Mouse (Mus musculus) mature B cell (primary cell): Measurements from ENCODE around the gene Wdr77.
"Not testable (repeated sequence)": the region's sequence is repeated elsewhere in the genome, so short reads cannot be mapped to it uniquely, and the experiment has no call there.

Source experiments
- in situ Hi-C: fragments of 300-500 bp; cut with MboI; formaldehyde crosslinking; loops from 2 replicates; pipeline ENCODE4 v1.14.3; 2019

Gene Wdr77

GRCm38 (mm10) chr3:105951348-105951747, 7.8 kb upstream of the Wdr77 start:
- in situ Hi-C loops, result no loop called here

- in situ Hi-C loops, result no loop called here
These were observed 1.9 kb upstream of the Wdr77 start for GRCm38 (mm10) chr3:105957235-105957634.

- in situ Hi-C loops, result no loop called here
These were observed 965 bp upstream of the Wdr77 start for GRCm38 (mm10) chr3:105958204-105958603.

- in situ Hi-C loops, result no loop called here
These were observed 416 bp downstream of the Wdr77 start for GRCm38 (mm10) chr3:105959585-105959984.

- in situ Hi-C loops, result no loop called here
These were observed 830 bp downstream of the Wdr77 start, which contains the start of gene Atp5f1 for GRCm38 (mm10) chr3:105959999-105960398. TSS of gene Atp5f1 (minus strand) at chr3:105960099.

GRCm38 (mm10) chr3:105960700-105961099, 1.5 kb downstream of the Wdr77 start:
- in situ Hi-C loops, result no loop called here

- in situ Hi-C loops, result no loop called here
These were observed 12.8 kb downstream of the Wdr77 start for GRCm38 (mm10) chr3:105971831-105972446.

GRCm38 (mm10) chr3:105973411-105973810, 14.2 kb downstream of the Wdr77 start, which contains the start of gene Ovgp1:
TSS of gene Ovgp1 (plus strand) at chr3:105973711.
- in situ Hi-C loops, result no loop called here

- in situ Hi-C loops, result no loop called here
These were observed 15.0 kb downstream of the Wdr77 start for GRCm38 (mm10) chr3:105974174-105974573.

GRCm38 (mm10) chr3:105989611-105990010, 30.4 kb downstream of the Wdr77 start:
- in situ Hi-C loops, result loop anchor here (10.0 kb wide), 1 partner anchor 455 kb away; no protein-coding TSS in a partner anchor

GRCm38 (mm10) chr3:105991653-105992283, 32.6 kb downstream of the Wdr77 start:
- in situ Hi-C loops, result loop anchor here (10.0 kb wide), 1 partner anchor 453 kb away; no protein-coding TSS in a partner anchor

- in situ Hi-C loops, result loop anchor here (10.0 kb wide), 1 partner anchor 450 kb away; no protein-coding TSS in a partner anchor
These were observed 35.6 kb downstream of the Wdr77 start for GRCm38 (mm10) chr3:105994730-105995129.

GRCm38 (mm10) chr3:106000707-106001375, 41.7 kb downstream of the Wdr77 start:
- in situ Hi-C loops, result no loop called here

GRCm38 (mm10) chr3:106001416-106002370, 42.5 kb downstream of the Wdr77 start:
- in situ Hi-C loops, result no loop called here

GRCm38 (mm10) chr3:106003360-106003759, 44.2 kb downstream of the Wdr77 start:
- in situ Hi-C loops, result not testable (repeated sequence)

- in situ Hi-C loops, result no loop called here
These were observed 55.4 kb downstream of the Wdr77 start, which contains the start of gene Pifo for GRCm38 (mm10) chr3:106014546-106014945. TSS of gene Pifo (minus strand) at chr3:106014646.
